Mouse (Mus musculus) CH12.LX (cell line): ENCODE data around the gene Tle2.

Source experiments
- CHD2 ChIP-seq: IDR thresholded peaks from 2 replicates; pipeline ENCODE4 v1.6.1; 2011; ENCODE audit warnings: low read length, improper control_type of control experiment
- CTCF ChIP-seq, 2 experiments: IDR thresholded peaks in 1 of 2; conservative IDR thresholded peaks in 1 of 2; 2 replicates each; pipeline ENCODE4 v1.5.1; 2011 to 2012; ENCODE audit warnings: low read depth in 2 of 2, low read length in 2 of 2, improper control_type of control experiment in 1 of 2, inconsistent platforms in 1 of 2, mild to moderate bottlenecking in 1 of 2, moderate library complexity in 1 of 2
- MXI1 ChIP-seq: IDR thresholded peaks from 2 replicates; pipeline ENCODE4 v1.6.1; 2011; ENCODE audit warnings: mild to moderate bottlenecking, low read depth, low read length, improper control_type of control experiment
- PAX5 ChIP-seq: IDR thresholded peaks from 2 replicates; pipeline ENCODE4 v1.6.1; 2012; ENCODE audit warnings: low read length, inconsistent platforms, mixed read lengths
- POLR2A ChIP-seq: IDR thresholded peaks from 2 replicates; pipeline ENCODE4 v1.6.1; 2011; ENCODE audit warnings: low read depth, mild to moderate bottlenecking, improper control_type of control experiment, low read length
- POLR2AphosphoS2 ChIP-seq: IDR thresholded peaks from 2 replicates; pipeline ENCODE4 v1.6.1; 2011; ENCODE audit warnings: low read depth, low read length, improper control_type of control experiment
- UBTF ChIP-seq: IDR thresholded peaks from 2 replicates; pipeline ENCODE4 v1.6.1; 2012; ENCODE audit warnings: low read depth, mild to moderate bottlenecking, inconsistent platforms, low read length, improper control_type of control experiment, moderate library complexity
- ZNF384 ChIP-seq: IDR thresholded peaks from 2 replicates; pipeline ENCODE4 v1.6.1; 2012; ENCODE audit warnings: low read depth, low read length, improper control_type of control experiment, inconsistent platforms

DNA sequence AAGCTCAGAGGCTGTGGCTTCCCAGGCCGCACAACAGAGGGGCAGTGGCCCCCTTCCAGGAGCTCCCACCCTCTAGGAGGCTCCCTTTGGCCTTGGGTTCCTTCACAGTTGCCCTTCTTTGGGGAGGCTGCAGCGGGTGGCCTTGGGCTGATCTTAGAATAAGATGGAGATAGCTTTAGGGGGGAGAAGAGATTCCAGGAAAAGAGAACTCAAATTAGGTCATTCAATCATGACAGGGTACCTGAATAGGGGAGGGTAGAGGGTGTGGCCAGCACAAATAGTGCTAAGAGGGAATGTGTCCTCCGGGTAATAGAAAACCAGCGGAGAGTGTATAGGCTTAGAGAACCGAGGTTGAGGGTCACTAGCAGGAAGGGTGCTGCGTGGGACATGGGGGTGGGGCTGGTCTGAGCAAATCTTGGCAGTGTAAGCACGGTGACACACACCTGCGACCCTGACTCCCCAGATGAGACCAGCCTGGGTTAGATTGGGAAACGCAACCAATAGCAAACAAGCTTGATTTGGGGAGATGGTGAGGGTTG lies 2.2 kb upstream of the Tle2 start:
- TF ChIP-seq MXI1: no peak
- TF ChIP-seq CTCF (conservative IDR thresholded peaks at IDR 0.05 in 1 of 2, IDR thresholded peaks at IDR 0.05 in 1 of 2; ENCODE audit: low read depth in 2 of 2, low read length in 2 of 2): no peak
- no peak for TF ChIP-seq PAX5
- TF ChIP-seq ZNF384: no peak
- TF ChIP-seq UBTF: no peak
- no peak for TF ChIP-seq POLR2A
- no peak for TF ChIP-seq POLR2AphosphoS2
- TF ChIP-seq CHD2: no peak
